Mouse (Mus musculus) forebrain, embryonic 14.5 days (tissue): ENCODE data around the gene Lrrc42. TPM values are rescaled to one million over a fixed set of nuclear protein-coding genes. Genes with fewer than 3 reads are reported as not detected.

ENCODE experiments used
- ATAC-seq: fragments of 200-750 bp; cut with Nextera tagmentation; 2 replicates; pipeline ENCODE4 v1.8.0; 2017; ENCODE audit warnings: mild to moderate bottlenecking, moderate library complexity
- DNase-seq: peaks from one replicate; pipeline ENCODE4 v3.0.0-alpha.2; 2015; ENCODE audit warnings: low spot score
- H3K27ac ChIP-seq: fragments of 300-500 bp; sonication (generic); 2 replicates; pipeline ENCODE4 v1.5.1; 2014; ENCODE audit warnings: low read depth, mild to moderate bottlenecking, control low read depth, low read length, moderate library complexity
- H3K27me3 ChIP-seq: fragments of 300-500 bp; sonication (generic); replicated peaks from 2 replicates; pipeline ENCODE4 v1.6.1; 2014; ENCODE audit warnings: low read length, control low read depth, mixed read lengths; ENCODE audit not compliant: control insufficient read depth, insufficient read depth
- H3K36me3 ChIP-seq: fragments of 300-500 bp; sonication (generic); 2 replicates; pipeline ENCODE4 v1.6.1; 2014; ENCODE audit warnings: low read length, control low read depth; ENCODE audit not compliant: control insufficient read depth, insufficient read depth
- H3K4me1 ChIP-seq: fragments of 300-500 bp; sonication (generic); 2 replicates; pipeline ENCODE4 v1.6.1; 2014; ENCODE audit warnings: antibody characterized with exemption, low read length, control low read depth; ENCODE audit not compliant: control insufficient read depth, insufficient read depth
- H3K4me2 ChIP-seq: fragments of 300-500 bp; sonication (generic); 2 replicates; pipeline ENCODE4 v1.6.1; 2014; ENCODE audit warnings: mild to moderate bottlenecking, control low read depth, low read length
- H3K4me3 ChIP-seq: fragments of 300-500 bp; sonication (generic); 2 replicates; pipeline ENCODE4 v1.5.1; 2014; ENCODE audit warnings: low read depth, low read length, control low read depth
- H3K9ac ChIP-seq: fragments of 300-500 bp; sonication (generic); 2 replicates; pipeline ENCODE4 v1.6.1; 2014; ENCODE audit warnings: mild to moderate bottlenecking, low read length, control low read depth, moderate library complexity
- H3K9me3 ChIP-seq: fragments of 300-500 bp; sonication (generic); replicated peaks from 2 replicates; pipeline ENCODE4 v1.6.1; 2016; ENCODE audit warnings: low read length, control low read depth, mixed read lengths; ENCODE audit not compliant: control insufficient read depth
- WGBS: fragments of 180-500 bp; shearing (Covaris S2); extraction: QIAGEN DNeasy Blood & Tissue Kit; methylation state at CpG from one replicate; pipeline ENCODE4 v1.1.7; 2014; 5-methylcytosine and 5-hydroxymethylcytosine counted together
- polyA plus RNA-seq: library from polyadenylated mRNA; unstranded; fragments of >200 nt; fragmentation: Nextera tagmentation; extraction: Ambion mirVana; gene quantifications from 2 replicates; pipeline ENCODE4 v1.2.1, GENCODE M21; 2014

The Lrrc42 gene
- polyA plus RNA-seq, 1 experiment from 2014 or later, result 60.0 TPM

DNA sequence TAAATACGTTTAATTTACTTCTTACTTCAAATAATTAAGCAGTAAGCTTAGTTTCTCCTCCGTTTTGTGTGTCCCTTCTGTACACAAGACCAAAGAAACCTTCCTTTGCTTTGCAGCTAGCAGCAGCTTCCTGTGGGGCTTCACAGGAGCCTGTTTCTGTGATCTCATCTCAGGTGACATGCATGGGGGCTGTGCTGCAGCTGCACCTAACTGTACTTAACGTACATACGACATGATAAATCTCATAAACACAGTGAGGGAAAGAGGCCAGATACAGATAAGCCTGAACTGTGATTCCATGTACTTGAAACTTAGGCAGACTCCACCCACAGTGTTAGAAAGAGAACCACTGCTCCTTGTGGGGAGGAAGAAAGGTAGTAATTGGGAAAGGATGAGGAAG is 6.7 kb upstream of the Lrrc42 start:
- Histone ChIP-seq H3K27ac (no peak overlapping the region), H3K4me1 (no peaks in the 10 kb centered on the region), H3K36me3 (0 out of 2 replicates have a peak, but pooled peaks cover 2% of the 10 kb centered on the region), H3K9ac (no peak overlapping the region), H3K4me2 (no peak overlapping the region), H3K9me3 (0 out of 2 replicates have a peak, but pooled peaks cover 2% of the 10 kb centered on the region), H3K27me3 (no peaks in the 10 kb centered on the region), H3K4me3 (no peak overlapping the region)
- no peak for DNase-seq
- ATAC-seq, result no peak
- 83% methylated on average over 4 of the region's 4 CpGs for WGBS

DNA sequence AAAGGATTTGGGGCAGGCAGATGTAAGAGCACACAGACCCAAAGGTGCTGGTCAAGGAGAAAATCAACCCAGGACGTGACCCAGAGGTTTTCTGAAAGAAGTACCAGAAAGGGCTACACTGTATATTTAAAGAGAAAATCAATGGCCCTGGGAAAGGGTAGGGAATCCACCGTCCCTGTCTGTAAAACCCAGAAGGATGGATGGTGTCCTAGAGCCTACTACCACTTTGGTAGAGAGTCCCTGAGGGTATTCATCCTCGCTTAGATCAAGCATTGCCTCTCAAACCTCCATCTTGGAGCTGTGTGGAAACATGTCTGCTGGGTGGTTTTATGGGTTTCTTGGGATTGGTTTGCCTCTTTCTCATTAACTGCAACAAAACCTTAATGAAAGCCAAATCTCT is 1.1 kb upstream of the Lrrc42 start:
- Histone ChIP-seq H3K9ac (peak overlapping the region; percentile 86), H3K9me3 (no peaks in the 10 kb centered on the region), H3K36me3 (no peaks in the 10 kb centered on the region), H3K27ac (peak overlapping the region; percentile 68; the same call in 1 of the 2 replicates), H3K27me3 (no peaks in the 10 kb centered on the region), H3K4me3 (peak overlapping the region; percentile 86), H3K4me1 (peaks cover 15% of the 10 kb centered on the region), H3K4me2 (peak overlapping the region; percentile 74)
- peak; percentile 35 for DNase-seq
- WGBS, result 22% methylated on average over 3 of the region's 3 CpGs
- ATAC-seq, result no peak

DNA sequence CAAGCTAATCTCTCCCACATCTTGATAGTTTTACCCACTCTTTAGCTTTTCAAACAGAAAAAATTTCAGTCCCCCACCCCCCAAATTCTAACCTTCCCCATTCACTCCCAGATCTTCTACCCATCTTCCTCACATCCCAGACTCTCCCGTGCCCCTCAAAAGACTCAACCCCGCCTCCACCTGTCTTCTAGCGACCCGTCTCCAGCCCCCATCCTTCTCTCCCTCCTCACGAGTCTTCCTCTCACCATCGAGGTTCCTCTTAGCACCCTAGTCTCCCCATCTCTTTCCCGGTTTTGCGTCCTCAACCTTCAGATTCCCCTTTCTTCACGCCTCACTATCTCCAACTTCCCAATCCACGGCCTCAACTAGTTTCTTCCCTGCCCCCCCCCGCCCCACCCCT is 810 bp downstream of the Lrrc42 start:
- H3K4me1 ChIP-seq, result peaks cover 21% of the 10 kb centered on the region
- DNase-seq (no peak), ATAC-seq (no peak)
- peak overlapping the region; percentile 74 for H3K4me2 ChIP-seq
- no peaks in the 10 kb centered on the region for H3K27me3 ChIP-seq
- WGBS, result under 1% methylated on average over 11 of the region's 11 CpGs
- peak overlapping the region; percentile 86 for H3K4me3 ChIP-seq
- no peaks in the 10 kb centered on the region for H3K9me3 ChIP-seq
- peak overlapping the region; percentile 76 for H3K9ac ChIP-seq
- H3K36me3 ChIP-seq, result 0 out of 2 replicates have a peak, but pooled peaks cover under 1% of the 10 kb centered on the region
- H3K27ac ChIP-seq, result no peak overlapping the region

DNA sequence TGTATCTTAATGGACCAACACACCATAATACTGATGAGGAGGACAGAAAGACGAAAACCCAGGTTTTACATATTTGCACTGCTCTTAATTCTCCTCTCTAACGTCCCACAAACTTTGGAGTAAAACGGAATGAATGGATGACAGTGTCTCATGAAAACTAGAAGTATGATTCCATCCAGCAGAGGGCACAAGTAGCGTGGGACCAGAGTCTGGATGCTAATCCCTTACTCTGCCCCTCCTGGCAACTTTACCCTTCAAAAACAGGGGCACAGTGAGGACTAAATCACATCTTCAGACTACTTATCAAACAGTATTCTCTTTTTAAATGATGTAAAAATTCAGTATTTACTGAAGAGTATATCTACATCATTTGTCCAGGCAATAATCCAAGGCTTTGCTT is 2.8 kb downstream of the Lrrc42 start:
- 0 out of 2 replicates have a peak, but pooled peaks cover 8% of the 10 kb centered on the region for H3K36me3 ChIP-seq
- H3K4me1 ChIP-seq, result peaks cover 21% of the 10 kb centered on the region
- no peaks in the 10 kb centered on the region for H3K27me3 ChIP-seq
- WGBS, result 27% methylated on average over 4 of the region's 4 CpGs
- DNase-seq, result peak; percentile 76
- no peak overlapping the region for H3K4me3 ChIP-seq
- no peak for ATAC-seq
- no peaks in the 10 kb centered on the region for H3K9me3 ChIP-seq
- no peak overlapping the region for H3K27ac ChIP-seq
- H3K9ac ChIP-seq, result no peak overlapping the region
- H3K4me2 ChIP-seq, result no peak overlapping the region

DNA sequence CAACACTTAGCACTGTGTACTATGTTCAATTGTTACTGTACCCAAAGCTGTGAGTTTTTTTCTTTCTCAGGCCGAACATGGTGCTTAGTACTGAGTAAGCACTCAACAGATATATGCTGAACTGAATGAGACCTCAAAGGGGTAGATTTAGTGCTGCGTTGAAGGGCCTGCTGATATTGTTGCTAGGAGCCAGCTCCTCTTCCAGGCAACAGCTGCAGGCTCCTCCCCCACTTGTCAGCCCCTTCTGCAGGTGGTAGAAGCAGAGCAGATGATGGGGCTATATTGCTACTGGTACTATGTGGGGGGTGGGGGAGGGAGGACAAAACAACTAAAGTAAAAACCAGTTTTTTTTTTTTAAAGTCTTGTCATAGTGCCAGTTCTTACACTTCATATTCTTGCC is 3.9 kb downstream of the Lrrc42 start:
- Histone ChIP-seq H3K36me3 (0 out of 2 replicates have a peak, but pooled peaks cover 13% of the 10 kb centered on the region), H3K9ac (no peak overlapping the region), H3K27me3 (no peaks in the 10 kb centered on the region), H3K9me3 (no peaks in the 10 kb centered on the region), H3K4me3 (no peak overlapping the region), H3K4me1 (peaks cover 20% of the 10 kb centered on the region), H3K4me2 (no peak overlapping the region), H3K27ac (no peak overlapping the region)
- WGBS, result 64% methylated on average over 2 of the region's 2 CpGs
- ATAC-seq, result no peak
- peak; percentile 32 for DNase-seq

- no peaks in the 10 kb centered on the region for H3K27me3 ChIP-seq
- no peaks in the 10 kb centered on the region for H3K9me3 ChIP-seq
- H3K4me2 ChIP-seq, result no peak overlapping the region
- DNase-seq, result no peak
- peaks cover 16% of the 10 kb centered on the region for H3K4me1 ChIP-seq
- H3K27ac ChIP-seq, result no peak overlapping the region
- no peak overlapping the region for H3K4me3 ChIP-seq
- H3K36me3 ChIP-seq, result 0 out of 2 replicates have a peak, but pooled peaks cover 14% of the 10 kb centered on the region
- 79% methylated on average over 3 of the region's 3 CpGs for WGBS
- no peak for ATAC-seq
- H3K9ac ChIP-seq, result no peak overlapping the region
These were observed 5.3 kb downstream of the Lrrc42 start for GRCm38 (mm10) chr4:107248061-107248460.

DNA sequence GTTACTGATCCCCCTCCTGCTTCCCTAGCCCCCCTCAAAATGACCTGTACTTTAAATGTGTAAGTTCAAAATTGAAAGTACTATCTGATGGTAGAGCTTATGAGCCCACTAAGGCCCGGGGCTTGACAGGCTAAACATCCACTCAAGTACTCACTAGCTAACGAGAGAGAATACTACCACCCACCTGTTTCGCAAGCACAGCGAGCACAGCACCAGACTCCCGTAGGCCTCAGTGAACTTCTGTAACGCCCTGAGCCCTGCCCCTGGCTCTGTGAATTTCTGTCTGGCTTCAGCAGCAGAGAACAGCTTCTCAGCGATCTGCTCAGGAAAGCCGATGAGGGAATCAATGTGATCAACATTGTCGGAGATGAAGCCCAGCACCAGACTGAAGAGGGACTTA is 6.2 kb downstream of the Lrrc42 start:
- DNase-seq (no peak), ATAC-seq (no peak)
- Histone ChIP-seq H3K4me2 (no peak overlapping the region), H3K4me3 (no peak overlapping the region), H3K4me1 (peaks cover 11% of the 10 kb centered on the region), H3K9me3 (no peaks in the 10 kb centered on the region), H3K36me3 (0 out of 2 replicates have a peak, but pooled peaks cover 17% of the 10 kb centered on the region), H3K9ac (no peak overlapping the region), H3K27ac (no peak overlapping the region), H3K27me3 (no peaks in the 10 kb centered on the region)
- WGBS, result 77% methylated on average over 9 of the region's 9 CpGs

DNA sequence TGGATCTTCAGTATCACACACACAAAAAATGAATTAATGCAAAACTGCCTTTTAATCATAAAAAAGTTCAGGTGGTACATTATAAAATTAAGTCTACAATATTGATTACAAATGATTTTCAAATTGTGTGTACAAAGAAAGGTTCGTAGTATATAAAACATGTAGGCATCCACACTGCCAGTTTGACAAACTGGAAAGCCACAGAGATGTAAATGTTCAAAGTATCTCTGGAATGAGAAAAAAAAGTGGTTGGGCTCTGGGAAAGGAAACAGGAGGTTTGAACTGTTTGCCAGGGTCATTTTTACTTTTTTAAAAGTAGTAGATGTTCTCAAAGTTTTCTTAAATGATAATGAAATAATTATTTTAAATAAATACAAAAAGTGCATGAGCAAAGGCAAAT is 7.3 kb downstream of the Lrrc42 start:
- Histone ChIP-seq H3K36me3 (peaks cover 21% of the 10 kb centered on the region; the same call in 1 of the 2 replicates), H3K27ac (no peak overlapping the region), H3K9ac (no peak overlapping the region), H3K27me3 (no peaks in the 10 kb centered on the region), H3K4me2 (no peak overlapping the region), H3K4me3 (no peak overlapping the region), H3K4me1 (peaks cover 8% of the 10 kb centered on the region; the same call in 1 of the 2 replicates), H3K9me3 (no peaks in the 10 kb centered on the region)
- DNase-seq (no peak), ATAC-seq (no peak)
- WGBS, result 79% methylated on average over 1 of the region's 1 CpGs

DNA sequence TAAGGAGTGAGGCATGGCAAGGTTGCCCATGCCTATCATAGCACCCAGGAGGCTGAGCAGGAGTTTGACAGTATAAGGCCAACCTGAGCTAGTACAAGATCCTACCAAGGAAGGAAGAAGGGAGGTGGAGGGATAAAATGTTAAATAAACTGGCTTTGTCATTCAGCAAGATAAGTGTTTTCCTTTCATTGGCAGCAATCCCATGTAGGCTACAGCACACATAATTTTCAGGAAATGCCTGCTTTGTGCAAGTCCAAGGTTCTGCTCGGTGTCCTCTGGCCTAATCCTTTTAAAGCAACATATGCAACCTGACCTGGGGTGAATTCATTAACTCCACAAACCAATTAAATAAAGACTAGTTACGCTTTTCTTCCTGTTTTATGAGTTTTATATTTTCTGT is 8.0 kb downstream of the Lrrc42 start:
- no peak overlapping the region for H3K4me3 ChIP-seq
- no peak overlapping the region for H3K9ac ChIP-seq
- no peak overlapping the region for H3K27ac ChIP-seq
- 59% methylated on average over 2 of the region's 2 CpGs for WGBS
- H3K36me3 ChIP-seq, result peaks cover 25% of the 10 kb centered on the region
- H3K4me1 ChIP-seq, result peaks cover 8% of the 10 kb centered on the region; the same call in 1 of the 2 replicates
- DNase-seq (no peak), ATAC-seq (no peak)
- H3K4me2 ChIP-seq, result no peak overlapping the region
- no peaks in the 10 kb centered on the region for H3K9me3 ChIP-seq
- H3K27me3 ChIP-seq, result no peaks in the 10 kb centered on the region
